Mouse (Mus musculus) cerebellum, adult 2 months (tissue): Measurements from ENCODE around the gene Abhd4. TPM values are rescaled to one million over a fixed set of nuclear protein-coding genes. Genes with fewer than 3 reads are reported as not detected.

Experiments used
- DNase-seq, 2 experiments: peaks; one replicate each; pipeline ENCODE4 v3.0.0; 2021
- H3K27ac ChIP-seq: fragments of 200-500 bp; 2 replicates; pipeline ENCODE4 v1.5.1; 2012; ENCODE audit warnings: low read length, control low read depth, inconsistent platforms; ENCODE audit not compliant: insufficient read depth
- H3K27me3 ChIP-seq: fragments of 200-500 bp; 2 replicates; pipeline ENCODE4 v1.6.1; 2012; ENCODE audit warnings: inconsistent platforms, mild to moderate bottlenecking, low read length, moderate library complexity; ENCODE audit not compliant: control insufficient read depth, insufficient read depth
- H3K4me1 ChIP-seq: fragments of 200-500 bp; 2 replicates; pipeline ENCODE4 v1.6.1; 2011; ENCODE audit warnings: low read length; ENCODE audit not compliant: control insufficient read depth, insufficient read depth
- H3K4me3 ChIP-seq: fragments of 200-500 bp; replicated peaks from 2 replicates; pipeline ENCODE3; 2011; ENCODE audit warnings: mild to moderate bottlenecking, low read depth, low read length, control low read depth; ENCODE audit not compliant: insufficient read depth
- CTCF ChIP-seq: fragments of 200-500 bp; IDR thresholded peaks from 2 replicates; pipeline ENCODE4 v1.5.1; 2011; ENCODE audit warnings: low read depth, mild to moderate bottlenecking, control low read depth, low read length, moderate library complexity, borderline replicate concordance; ENCODE audit not compliant: insufficient read depth
- POLR2A ChIP-seq: fragments of 200-500 bp; IDR thresholded peaks from 2 replicates; pipeline ENCODE4 v1.6.1; 2011; ENCODE audit warnings: low read length, control low read depth, borderline replicate concordance; ENCODE audit not compliant: insufficient read depth
- WGBS: fragments of 180-500 bp; shearing (Covaris S2); methylation state at CpG from one replicate; pipeline ENCODE4 v1.1.7; 2018; 5-methylcytosine and 5-hydroxymethylcytosine counted together
- polyA plus RNA-seq: library from polyadenylated mRNA; depleted of rRNA; stranded (reverse); fragments of >200 nt; gene quantifications from 2 replicates; pipeline ENCODE4 v1.2.3, GENCODE M21; 2012

The Abhd4 gene
- polyA plus RNA-seq, 1 experiment: 59.2 TPM

DNA sequence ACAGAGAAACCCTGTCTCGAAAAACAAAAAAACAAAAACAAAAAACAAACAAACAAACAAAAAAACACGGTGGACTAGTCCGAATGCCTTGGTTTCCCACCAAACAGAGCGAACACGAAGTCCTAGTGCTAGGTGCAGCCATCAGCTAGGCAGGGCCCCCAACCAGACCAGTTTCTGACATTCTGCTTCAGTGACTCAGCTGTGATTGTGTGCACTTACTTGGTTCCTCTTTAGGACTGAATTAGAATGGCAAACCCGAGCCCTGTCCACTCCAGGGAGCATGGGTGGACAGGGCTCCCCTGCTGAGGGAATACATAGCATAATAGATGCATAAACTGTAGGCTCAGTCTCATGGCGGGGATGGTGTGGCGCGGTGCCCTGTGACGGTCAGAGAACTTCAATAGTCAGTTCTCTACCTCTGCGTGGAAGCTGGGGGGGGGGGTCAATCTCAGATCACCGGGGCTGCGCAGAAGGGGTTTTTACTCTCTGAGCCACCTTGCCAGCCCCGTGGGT is 23.3 kb upstream of the Abhd4 start:
- TF ChIP-seq POLR2A (no peak), CTCF (no peak)
- WGBS: 82% methylated on average over 14 of the region's 14 CpGs
- Histone ChIP-seq H3K4me3 (no peak overlapping the region), H3K27me3 (no peaks in the 10 kb centered on the region), H3K27ac (no peak overlapping the region), H3K4me1 (no peaks in the 10 kb centered on the region)
- DNase-seq: no peak

DNA sequence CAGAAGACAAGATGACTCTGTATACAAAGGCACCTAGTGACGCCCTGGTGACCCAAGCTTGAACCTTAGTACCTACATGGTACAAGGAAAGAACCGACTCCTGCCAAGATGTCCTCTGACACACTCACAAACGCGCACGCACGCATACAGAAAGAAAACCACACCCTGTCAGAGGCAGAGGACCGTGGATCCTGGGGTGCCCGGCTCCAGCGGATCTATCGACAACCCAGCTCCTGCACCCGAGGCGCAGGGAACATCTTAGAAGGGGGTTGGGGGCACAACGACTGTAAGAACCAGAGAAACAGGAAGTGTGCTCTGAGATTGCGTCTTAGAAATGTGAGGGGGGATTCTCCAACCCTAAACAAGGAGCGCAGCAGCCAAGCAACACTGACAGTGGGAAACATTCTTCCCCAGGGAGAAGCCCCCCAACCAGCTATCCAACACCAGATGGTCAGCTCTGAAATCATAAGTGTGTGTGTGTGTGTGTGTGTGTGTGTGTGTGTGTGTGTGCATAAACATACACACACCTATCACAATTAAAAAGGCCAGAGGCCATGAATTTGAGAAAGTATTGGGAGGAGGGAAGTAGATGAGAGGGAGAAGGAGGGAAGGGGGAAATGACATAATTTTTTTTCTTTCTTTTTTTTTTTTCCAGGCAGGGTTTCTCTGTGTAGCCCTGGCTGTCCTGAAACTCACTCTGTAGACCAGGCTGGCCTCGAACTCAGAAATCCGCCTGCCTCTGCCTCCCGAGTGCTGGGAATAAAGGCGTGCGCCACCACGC is 22.6 kb upstream of the Abhd4 start:
- Histone ChIP-seq H3K4me3 (no peak overlapping the region), H3K4me1 (no peaks in the 10 kb centered on the region), H3K27me3 (no peaks in the 10 kb centered on the region), H3K27ac (no peak overlapping the region)
- TF ChIP-seq CTCF (no peak), POLR2A (no peak)
- 84% methylated on average over 21 of the region's 21 CpGs for WGBS
- no peak for DNase-seq

- Histone ChIP-seq H3K4me1 (no peaks in the 10 kb centered on the region), H3K27ac (no peak overlapping the region), H3K4me3 (no peak overlapping the region), H3K27me3 (no peaks in the 10 kb centered on the region)
- DNase-seq: no peak
- WGBS: 78% methylated on average over 9 of the region's 9 CpGs
- no peak for TF ChIP-seq POLR2A
- no peak for TF ChIP-seq CTCF
These were observed 21.8 kb upstream of the Abhd4 start for GRCm38 (mm10) chr14:54232143-54232542.

GRCm38 (mm10) chr14:54232811-54233558 is 21.0 kb upstream of the Abhd4 start:
- H3K4me3 ChIP-seq: no peak overlapping the region
- no peak for DNase-seq
- TF ChIP-seq POLR2A: no peak
- no peak for TF ChIP-seq CTCF
- no peaks in the 10 kb centered on the region for H3K4me1 ChIP-seq
- 51% methylated on average over 9 of the region's 9 CpGs for WGBS
- H3K27me3 ChIP-seq: no peaks in the 10 kb centered on the region
- no peak overlapping the region for H3K27ac ChIP-seq

GRCm38 (mm10) chr14:54233559-54234143 is 20.3 kb upstream of the Abhd4 start:
- Histone ChIP-seq H3K4me3 (no peak overlapping the region), H3K27me3 (no peaks in the 10 kb centered on the region), H3K4me1 (no peaks in the 10 kb centered on the region), H3K27ac (no peak overlapping the region)
- DNase-seq: no peak
- TF ChIP-seq POLR2A (no peak), CTCF (no peak)
- 83% methylated on average over 16 of the region's 16 CpGs for WGBS

GRCm38 (mm10) chr14:54234231-54235040 is 19.6 kb upstream of the Abhd4 start:
- Histone ChIP-seq H3K27me3 (no peaks in the 10 kb centered on the region), H3K27ac (no peak overlapping the region), H3K4me1 (no peaks in the 10 kb centered on the region), H3K4me3 (no peak overlapping the region)
- WGBS: 77% methylated on average over 20 of the region's 20 CpGs
- TF ChIP-seq CTCF (no peak), POLR2A (no peak)
- DNase-seq: no peak

GRCm38 (mm10) chr14:54235825-54236540 is 18.0 kb upstream of the Abhd4 start:
- WGBS: 61% methylated on average over 5 of the region's 5 CpGs
- Histone ChIP-seq H3K4me1 (no peaks in the 10 kb centered on the region), H3K27me3 (no peaks in the 10 kb centered on the region), H3K27ac (no peak overlapping the region), H3K4me3 (no peak overlapping the region)
- TF ChIP-seq CTCF (no peak), POLR2A (no peak)
- no peak for DNase-seq
